Mouse (Mus musculus) Muller cell, postnatal 12 days (primary cell): ENCODE data around the gene Mecom.

ENCODE experiments used
- DNase-seq: peaks from one replicate; pipeline ENCODE4 v3.0.0-alpha.2; 2015; ENCODE audit errors: inconsistent ontology term

The Mecom gene

GRCm38 (mm10) chr3:30483006-30483684, 64.7 kb downstream of the Mecom start:
- DNase-seq = peak; percentile 77

- no peak for DNase-seq
Measured at GRCm38 (mm10) chr3:30481682-30482081, 66.1 kb downstream of the Mecom start.

- no peak for DNase-seq
Measured at GRCm38 (mm10) chr3:30480551-30480950, 67.3 kb downstream of the Mecom start.

GRCm38 (mm10) chr3:30478252-30478651, 69.6 kb downstream of the Mecom start:
- DNase-seq = no peak

GRCm38 (mm10) chr3:30477008-30477407, 70.8 kb downstream of the Mecom start:
- DNase-seq = no peak

GRCm38 (mm10) chr3:30475591-30475990, 72.2 kb downstream of the Mecom start:
- no peak for DNase-seq

GRCm38 (mm10) chr3:30468068-30468835, 79.6 kb downstream of the Mecom start:
- peak; percentile 53 for DNase-seq

- no peak for DNase-seq
Measured at GRCm38 (mm10) chr3:30466031-30466650, 81.7 kb downstream of the Mecom start.

- no peak for DNase-seq
Measured at GRCm38 (mm10) chr3:30464497-30464896, 83.3 kb downstream of the Mecom start.

- no peak for DNase-seq
Measured at GRCm38 (mm10) chr3:30461831-30462230, 86.0 kb downstream of the Mecom start.

GRCm38 (mm10) chr3:30460890-30461578, 86.8 kb downstream of the Mecom start:
- peak; percentile 59 for DNase-seq

- no peak for DNase-seq
Measured at GRCm38 (mm10) chr3:30459626-30460025, 88.2 kb downstream of the Mecom start.

GRCm38 (mm10) chr3:30457975-30458678, 89.7 kb downstream of the Mecom start:
- no peak for DNase-seq

GRCm38 (mm10) chr3:30455902-30456301, 91.9 kb downstream of the Mecom start:
- DNase-seq = no peak

GRCm38 (mm10) chr3:30453546-30454455, 94.0 kb downstream of the Mecom start:
- DNase-seq = no peak

- no peak for DNase-seq
Measured at GRCm38 (mm10) chr3:30453046-30453445, 94.8 kb downstream of the Mecom start.

GRCm38 (mm10) chr3:30452511-30452910, 95.3 kb downstream of the Mecom start:
- no peak for DNase-seq

GRCm38 (mm10) chr3:30450206-30450965, 97.4 kb downstream of the Mecom start:
- DNase-seq = no peak

- DNase-seq = no peak
Measured at GRCm38 (mm10) chr3:30448624-30449023, 99.2 kb downstream of the Mecom start.

GRCm38 (mm10) chr3:30445970-30446442, 101.8 kb downstream of the Mecom start:
- no peak for DNase-seq
